Mouse (Mus musculus) T-helper 2 cell (primary cell): Measurements from ENCODE around the gene Ikzf4.

ENCODE experiments used
- in situ Hi-C: fragments of 300-600 bp; cut with MboI, MseI; formaldehyde crosslinking; loops from one replicate; pipeline ENCODE4 v1.15.1; 2025; ENCODE audit warnings: high pct_unique_total_duplicates

Gene Ikzf4

DNA sequence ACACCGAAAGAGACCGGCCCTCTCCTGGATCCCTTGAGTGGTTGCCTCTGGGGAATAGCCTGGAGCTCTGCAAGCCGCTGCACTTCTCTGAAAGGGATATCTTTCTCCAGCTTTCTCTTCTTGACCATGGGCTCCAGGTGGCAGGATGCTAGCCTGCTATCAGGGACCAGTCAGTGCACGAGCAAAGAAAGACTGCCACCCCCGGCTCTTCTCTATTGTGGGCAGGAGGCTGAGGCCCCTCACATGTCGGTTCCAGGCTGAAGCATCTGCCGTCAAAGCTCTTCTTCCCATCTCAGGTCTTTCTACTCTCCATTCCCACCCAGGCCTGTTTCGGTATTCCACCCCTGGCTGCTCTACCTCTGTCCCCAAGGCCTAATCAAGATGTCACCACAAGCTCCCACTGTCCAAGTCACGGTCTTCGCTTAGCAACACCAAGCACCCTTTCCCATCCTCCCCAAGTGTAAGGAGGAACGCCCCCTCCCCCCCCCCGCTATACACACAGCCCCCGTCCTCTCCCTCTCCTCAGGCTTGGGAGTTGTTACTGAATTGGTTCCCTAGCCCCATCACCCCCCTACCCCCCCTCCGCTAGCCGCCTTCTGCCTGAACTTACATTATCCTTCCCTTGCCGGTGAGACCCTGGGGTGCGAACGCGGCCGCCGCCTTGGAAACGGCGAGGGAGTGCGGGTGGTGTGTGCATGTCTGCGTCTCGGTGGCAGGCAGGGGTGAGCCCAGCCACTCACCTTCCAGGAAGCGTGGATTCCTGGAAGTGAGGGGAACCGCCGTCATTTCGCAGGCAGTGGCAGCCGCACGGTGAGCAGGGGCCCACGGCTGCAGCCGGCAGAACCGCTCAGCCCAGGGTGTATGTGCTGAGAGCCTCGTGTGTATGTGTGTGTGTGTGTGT is at the start of gene Ikzf4:
Gene Ikzf4 (minus strand): TSS at position 881 of the 901 bp plus-strand sequence.
- in situ Hi-C loops: no loop called here

DNA sequence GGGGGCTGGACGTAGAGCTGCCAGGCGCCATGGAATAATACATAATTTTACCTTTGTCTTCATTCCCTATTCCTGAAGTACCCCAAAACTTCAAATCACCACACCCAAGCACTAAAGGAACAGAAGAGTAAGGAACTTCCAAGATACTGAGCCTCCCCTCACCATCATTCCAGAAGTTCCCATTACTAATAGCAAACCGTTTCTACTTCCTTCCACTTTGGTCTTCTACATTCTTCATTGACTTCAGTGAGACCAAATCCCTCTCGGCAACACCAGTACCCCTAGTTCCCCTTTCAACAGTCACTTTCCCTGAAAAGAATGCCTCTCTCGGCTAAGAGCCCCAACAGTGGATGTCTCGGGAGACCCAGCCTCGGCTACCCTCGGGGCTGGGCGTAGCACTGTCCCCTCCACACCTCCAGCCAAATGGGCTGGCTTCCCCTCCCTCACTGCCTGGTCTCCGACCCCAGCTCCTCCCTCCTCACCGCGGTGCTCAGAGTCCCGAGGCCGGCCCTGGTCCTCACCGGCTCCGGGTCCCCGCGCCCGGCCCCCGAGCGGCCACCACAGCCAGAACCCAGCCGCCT is 49.7 kb upstream of the Ikzf4 start:
- in situ Hi-C loops: no loop called here

DNA sequence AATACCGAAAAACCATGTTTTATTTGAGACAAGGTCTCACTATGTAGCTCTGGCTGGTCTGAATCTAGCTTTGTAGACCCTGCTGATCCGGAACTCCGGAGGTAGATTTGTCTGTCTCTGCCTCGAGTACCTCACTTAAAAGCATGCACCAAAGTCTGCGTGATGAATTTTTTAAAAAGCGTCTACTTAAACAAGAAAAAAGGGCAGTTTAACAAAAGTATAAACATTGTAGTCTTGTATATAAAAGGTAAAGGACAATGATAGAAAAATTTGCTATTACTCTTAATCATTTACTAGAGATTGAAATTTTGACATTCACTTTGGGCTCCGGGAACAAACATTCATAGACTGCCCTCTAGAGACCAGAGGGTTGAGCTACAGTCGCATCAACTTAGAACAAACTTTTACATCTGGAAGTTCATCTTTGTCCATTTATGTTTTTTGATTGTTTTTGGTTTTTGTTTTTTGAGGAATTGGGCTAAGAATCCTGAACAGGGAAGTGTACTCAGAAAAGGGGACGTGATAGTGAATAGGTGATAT is 28.7 kb upstream of the Ikzf4 start:
- in situ Hi-C loops: loop anchor here (5.0 kb wide), 1 partner anchor 37 kb away; no protein-coding TSS in a partner anchor

DNA sequence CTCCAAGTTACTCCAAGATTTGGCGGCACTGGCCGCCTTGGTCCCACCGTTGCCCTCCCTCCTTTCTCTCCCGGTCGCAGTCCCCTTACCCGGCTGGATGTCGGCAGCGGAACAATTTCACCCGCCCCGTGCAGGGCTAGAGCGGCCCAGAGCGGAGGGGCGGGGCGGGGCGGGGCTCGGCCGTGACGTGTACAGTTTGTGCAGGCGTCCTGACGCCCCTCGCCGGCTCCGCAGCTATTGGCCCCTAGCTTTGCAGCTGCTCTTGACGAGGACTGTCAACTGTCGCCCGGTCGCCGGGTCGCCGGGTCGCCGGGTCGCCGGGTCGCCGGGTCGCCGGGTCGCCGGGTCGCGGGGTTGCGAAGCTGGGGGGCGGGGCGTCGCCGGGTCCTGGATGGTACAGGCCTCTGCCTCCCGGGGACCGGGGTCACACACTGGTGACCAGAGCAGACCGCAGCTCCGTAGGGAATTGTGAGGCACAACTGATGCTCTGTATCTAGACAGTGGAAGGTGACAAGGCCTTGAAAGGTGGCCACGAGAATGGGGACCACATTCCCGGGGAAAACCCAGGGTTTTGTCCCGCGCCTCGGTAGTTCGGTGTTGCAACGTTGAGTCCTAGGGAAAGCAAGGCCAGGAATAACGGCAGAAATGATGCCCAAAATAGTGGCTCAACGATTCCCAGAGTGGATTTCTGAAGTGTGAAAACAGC is 28.1 kb upstream of the Ikzf4 start, which contains the start of gene Suox:
Gene Suox (minus strand): TSS at position 311 of the 706 bp plus-strand sequence.
- in situ Hi-C loops: loop anchor here (5.0 kb wide), 1 partner anchor 37 kb away; no protein-coding TSS in a partner anchor

DNA sequence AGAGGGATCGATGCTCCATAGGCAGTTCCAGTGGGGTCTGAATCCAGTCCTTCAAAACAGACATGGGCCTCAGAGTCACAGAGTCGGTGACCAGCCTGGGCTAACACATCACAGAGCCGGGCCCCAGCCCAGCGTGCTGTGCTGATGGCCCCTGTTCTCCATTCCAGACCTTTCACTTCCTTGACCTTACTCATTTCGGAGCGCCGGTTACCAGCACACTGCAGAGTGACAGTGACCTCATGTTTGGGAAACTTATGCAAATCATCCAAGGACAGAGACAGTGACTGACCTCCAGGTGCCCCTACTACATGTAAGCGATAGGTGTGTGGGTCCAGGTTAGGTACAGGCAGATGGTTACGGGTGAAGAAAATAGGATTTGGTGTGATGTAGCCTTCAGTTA is 25.4 kb upstream of the Ikzf4 start:
- in situ Hi-C loops: loop anchor here (5.0 kb wide), 1 partner anchor 34 kb away; no protein-coding TSS in a partner anchor

DNA sequence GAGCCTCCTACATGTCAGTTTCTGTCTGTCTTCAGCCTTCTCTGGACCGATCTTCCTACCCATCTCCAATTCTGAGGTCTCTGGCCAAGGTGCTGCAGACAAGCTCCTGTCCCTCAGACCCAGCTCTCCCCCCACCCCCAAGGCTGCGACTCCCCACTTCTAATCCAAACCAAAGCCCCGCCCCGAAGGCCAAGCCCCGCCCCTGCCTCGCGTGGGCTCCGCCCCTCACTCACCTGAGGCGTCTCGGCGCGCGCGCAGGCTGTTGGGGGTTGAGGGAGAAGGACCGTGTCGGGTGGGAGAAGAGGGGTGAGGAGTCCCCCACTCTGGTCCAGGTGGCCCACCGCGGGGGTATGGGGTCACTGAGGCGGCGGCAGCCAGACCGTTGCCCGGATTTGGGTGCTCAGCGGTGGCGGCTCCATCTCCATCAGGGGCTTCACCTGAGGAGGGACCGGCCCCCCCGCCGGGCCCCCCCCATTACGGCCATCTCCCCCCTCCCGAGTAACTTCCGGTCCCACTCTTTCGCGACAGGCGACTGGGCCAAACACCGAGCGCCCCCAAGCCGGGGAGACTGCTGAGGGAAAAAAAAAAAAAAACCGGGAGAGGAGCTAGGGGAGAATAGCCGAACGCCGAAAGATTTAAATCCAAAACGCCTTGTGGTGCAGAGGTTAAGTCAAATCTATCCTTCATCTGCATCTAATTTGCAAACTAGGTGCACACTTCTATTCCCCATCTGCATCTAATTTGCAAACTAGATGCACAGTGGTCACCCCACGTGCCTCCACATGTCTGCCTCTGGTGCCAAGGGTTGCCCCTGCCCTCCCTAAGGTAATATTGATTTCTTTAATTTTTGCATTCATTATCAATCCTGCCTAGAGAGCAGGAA is 23.2 kb upstream of the Ikzf4 start:
- in situ Hi-C loops: no loop called here

DNA sequence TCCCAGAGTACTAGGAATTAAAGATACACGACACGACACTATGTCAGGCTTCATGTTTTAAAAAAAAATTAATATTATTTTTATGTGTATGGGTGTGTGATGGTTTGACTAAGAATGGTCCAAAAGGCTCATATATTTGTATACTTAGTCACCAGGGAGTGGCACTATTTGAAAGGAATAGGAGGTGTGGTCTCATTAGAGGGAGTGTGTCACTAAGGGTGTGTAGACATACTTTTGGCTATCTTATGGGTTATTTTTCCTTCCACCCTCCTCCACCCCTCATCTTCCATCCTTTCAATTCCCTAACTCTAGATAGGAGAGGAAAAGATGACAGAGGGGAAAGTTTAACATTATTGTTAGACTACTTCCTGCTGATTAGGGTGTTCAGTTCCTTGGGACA is 20.0 kb upstream of the Ikzf4 start:
- in situ Hi-C loops: no loop called here

DNA sequence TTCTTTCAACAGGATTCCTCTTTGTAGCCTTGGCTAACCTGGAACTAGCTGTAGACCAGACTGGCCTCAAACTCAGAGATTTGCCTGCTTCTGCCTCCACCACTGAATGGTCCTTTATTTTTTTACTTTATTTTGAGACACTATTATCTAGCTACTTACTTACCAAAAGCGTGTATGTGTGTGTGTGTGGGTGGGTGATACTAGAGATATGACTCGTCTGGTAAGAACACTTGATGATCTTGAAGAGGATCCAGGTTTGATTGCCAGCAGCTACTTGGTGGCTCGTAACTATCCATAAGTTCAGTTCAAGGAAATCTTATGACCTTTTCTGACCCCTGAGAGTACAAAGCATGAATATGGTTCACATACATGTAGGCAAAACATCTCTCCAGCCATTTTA is 19.5 kb upstream of the Ikzf4 start:
- in situ Hi-C loops: no loop called here

DNA sequence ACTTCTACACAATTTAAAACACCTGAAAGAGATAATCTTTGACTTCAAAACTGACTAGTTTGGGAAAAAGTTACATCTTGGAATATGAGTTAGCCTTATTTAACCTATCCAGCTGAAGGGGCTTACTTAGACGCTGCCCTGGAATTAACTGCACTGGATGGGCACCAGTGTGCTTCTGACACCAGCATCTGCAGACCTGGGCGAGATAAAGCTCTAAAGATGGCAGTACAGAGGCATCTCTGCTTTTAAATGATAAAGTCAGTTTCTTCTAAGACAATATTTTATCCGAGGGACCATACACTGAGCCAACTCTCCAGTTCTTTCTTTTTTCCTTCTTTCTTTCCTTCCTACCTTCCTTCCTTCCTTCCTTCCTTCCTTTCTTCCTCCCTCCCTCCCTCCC is 19.0 kb upstream of the Ikzf4 start:
- in situ Hi-C loops: no loop called here

DNA sequence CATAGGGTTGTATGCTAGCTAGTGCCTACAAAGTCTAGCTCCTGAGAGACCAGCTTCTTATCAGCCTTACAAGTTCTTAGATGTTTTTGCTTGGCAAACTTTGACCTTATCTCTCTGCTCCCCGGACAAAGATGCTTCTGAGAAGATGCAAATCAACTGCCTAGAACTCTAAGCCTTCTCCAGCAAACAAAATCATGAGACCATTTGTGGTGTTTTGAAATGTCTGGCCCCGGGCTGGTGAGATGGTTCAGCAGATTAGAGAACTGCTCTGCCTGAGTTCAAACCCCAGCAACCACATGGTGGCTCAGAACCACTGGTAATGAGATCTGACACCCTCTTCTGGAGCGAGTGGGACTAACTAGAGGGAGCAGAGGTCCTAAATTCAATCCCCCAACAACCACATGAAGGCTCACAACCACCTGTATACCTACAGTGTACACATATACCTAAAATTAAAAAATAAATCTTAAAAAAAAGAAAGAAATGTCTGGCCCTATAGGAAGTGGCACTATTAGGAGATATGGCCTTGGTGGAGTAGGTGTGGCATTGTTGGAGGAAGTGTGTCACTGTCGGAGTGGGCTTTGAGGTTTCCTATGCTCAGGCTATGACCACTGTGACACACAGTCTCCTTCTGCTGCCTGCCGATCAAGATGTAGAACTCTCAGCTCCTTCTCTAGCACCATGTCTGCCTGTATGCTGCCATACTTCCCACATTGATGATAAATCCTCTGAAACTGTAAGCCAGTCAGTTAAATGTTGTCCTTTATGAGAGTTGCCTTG is 17.8 kb upstream of the Ikzf4 start:
- in situ Hi-C loops: no loop called here

DNA sequence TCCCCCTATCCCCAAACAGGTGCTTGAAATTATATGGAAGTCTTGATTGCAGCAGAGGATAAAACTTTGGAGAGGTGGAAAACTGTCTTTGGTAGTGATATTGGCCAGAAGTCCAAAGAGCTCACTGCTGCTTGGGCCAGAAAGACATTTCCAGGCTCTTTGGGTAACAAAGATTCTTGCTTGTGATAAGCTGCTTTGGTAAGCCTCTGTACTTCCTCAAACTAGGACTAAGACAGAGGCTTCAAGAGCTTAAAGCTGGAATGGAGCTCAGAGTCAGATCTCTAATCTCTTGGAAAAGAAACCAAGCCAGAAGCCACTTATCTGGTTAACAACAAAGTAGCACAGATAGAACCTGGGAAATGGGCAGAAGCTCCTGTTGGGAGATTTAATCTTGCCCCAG is 16.7 kb upstream of the Ikzf4 start:
- in situ Hi-C loops: no loop called here

DNA sequence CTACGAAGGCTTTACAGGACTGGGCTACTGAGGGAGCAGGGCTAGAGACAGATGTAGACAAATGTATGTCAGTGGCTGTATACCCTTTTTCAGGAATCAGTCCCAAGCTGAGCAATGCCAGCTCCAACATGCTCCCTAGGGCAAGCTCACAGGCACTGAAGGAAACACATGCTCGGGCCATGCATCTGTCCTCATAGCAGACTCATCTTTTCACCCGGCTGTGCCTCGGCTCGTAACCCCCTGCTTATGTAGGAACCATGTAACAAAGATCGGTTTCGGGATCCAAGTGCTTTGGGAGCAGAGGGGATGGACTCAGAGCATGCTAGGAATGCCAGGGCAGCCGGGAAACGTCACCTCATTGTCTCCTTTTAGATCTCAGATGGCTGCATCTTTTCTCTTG is 13.7 kb upstream of the Ikzf4 start:
- in situ Hi-C loops: no loop called here

DNA sequence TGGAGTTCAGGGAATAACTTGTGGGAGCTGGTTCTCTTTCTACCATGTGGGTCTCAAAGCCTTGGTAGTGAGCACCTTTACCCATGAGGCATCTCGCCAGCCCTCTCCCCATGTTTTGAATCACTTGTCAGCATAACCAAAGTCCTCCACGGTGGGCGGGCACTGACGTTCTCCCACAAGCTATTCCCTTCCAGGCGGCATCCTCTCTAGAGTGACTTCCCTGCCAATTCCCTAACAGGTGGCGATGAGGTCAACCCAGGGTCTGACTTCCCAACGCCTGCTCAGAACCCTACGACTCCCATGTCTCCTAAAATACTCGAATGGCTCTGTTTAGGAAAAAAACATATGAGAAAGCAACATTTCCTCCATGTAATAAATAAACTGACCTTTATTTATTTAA is 12.1 kb upstream of the Ikzf4 start:
- in situ Hi-C loops: no loop called here

DNA sequence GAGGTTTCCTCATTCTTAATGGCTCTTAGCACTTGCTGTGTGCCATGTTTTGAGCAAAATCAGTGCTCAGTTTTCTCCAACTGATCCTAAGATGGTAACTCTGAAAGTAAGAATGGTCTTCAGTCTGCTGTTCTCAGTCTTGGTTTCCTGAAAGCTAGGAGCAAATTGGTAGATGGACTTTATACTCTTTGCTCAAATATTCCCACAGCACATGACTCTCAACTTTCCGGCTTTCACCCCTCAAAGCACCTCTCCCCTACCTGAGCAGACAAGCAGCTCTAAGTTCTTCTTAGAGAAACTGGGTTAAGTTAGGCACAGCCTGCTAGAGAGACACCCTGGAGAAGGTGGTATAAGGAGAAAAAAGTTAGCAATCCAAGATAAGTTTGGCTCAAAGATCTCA is 10.9 kb upstream of the Ikzf4 start:
- in situ Hi-C loops: no loop called here

DNA sequence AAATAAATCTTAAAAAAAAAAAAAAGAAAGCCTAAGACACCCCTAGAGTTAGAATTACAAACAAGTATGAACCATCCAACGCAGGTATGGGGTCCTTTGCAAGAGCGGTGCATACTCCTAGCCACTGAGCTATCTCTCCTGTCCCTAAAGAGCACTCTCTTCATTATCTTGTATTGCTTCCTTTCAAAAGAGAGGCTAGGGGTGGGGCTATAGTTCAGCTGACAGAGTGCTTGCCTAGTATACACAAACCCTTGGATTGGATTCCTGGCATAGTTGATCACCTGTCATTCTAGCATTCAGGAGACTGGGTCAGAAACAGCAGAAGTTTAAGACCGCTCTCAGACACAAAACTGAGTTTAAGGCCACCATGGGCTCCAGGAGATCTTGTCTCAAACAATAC is 9.5 kb upstream of the Ikzf4 start:
- in situ Hi-C loops: no loop called here

DNA sequence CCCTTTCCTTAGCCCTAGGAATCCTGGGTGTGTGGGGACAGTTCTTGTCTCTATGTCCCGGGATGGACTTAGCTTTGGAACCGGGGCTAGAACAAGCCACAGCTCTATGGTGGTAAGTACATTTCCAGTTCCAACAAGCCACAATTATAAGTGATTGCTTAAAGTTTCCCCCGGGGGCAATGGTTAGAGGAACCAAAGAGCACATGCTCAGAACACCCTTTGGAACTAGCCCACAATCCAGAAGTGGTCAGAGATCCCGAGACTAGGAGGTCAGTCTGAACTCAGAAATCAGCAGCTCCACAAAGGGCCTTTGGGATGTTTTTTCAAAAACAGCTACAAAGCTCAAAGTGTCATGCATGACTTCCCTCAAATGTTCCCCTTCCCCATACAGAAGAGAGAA is 8.1 kb upstream of the Ikzf4 start:
- in situ Hi-C loops: no loop called here

DNA sequence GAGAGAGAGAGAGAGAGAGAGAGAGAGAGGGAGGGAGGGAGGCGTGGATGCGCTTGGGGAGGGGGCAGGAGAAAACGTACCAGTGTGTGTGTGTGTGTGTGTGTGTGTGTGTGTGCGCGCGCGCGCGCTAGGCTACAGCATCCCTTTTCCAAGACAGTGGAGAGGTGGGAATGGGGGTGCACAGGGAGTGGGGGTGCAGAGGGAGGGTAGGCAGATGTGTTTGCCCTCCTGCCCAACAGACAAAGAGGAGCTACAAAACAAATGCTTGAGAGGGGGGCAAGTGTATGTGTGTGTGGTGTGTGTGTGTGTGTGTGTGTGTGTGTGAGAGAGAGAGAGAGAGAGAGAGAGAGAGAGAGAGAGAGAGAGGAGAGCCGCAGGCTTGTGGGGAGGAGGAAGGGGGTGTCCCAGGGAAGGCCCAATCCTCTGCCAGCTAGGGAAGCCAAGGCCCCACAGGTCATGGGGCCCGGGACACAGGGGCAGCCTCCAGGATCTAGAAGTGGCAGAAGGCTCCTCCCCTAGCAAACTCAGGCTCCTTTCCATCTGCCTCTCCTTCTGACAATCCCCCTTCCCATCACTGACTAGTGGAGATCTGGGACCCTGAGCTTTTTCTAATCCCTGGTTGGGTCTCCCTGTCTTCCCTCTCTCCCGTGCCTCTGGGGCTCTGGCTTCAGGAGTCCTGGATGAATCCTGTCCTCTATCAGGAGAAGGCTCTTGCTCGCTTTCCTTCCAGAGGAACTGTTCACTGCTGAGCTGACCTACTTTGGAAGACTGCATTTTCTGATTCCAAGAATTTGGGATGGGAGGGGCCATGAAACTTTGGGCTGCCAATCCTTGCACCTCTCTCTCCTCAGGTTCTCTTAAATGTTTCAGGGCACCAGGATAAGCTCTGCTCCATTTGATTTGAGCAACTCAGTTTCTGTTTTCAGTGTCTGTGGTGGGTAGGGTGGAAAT is 623 bp upstream of the Ikzf4 start:
- in situ Hi-C loops: no loop called here

DNA sequence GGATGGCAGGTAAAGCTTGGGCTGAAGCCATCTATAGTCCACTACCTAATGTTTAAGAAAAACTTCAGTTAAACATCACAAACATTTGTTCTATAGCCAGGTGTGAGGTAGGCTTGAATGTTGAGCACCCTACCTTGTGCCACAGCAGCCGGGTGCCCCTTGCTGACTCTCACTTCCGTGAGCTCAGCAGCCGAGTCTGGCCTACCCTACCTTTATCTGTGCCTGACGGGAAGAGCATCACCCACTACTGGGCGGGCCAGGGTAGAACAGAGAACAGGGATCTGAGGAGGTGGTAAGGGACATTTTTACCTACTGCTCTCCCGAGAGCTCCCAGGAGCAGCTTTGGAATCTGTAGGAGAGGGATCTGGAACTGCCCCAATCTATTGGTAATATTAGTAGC is 3.0 kb downstream of the Ikzf4 start:
- in situ Hi-C loops: no loop called here

DNA sequence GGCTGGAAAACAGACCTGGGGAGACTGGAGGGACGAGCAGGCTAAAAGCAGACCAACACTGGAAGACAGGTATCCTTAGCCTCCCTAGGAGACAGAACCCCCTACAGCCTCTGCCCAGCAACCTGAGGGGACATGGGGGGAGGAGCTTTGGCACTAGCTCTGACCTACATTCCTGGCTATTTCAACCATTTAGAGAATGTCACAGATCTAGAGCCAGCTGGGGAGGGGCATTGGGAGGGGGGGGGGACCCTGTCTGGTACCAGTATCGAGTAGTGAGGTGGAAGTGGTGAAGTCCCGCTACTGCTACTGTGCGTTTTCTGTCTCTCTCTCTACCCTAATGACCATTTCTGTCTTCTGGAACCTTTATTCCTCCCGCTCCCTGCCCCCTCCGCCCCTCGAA is 3.9 kb downstream of the Ikzf4 start:
- in situ Hi-C loops: no loop called here
